Mouse (Mus musculus): ENCODE data around the gene Ak6. TPM values are rescaled to one million over a fixed set of nuclear protein-coding genes. Genes with fewer than 3 reads are reported as not detected.

Ak6 gene
- polyA plus RNA-seq, 1 experiment from 2014 or later: 230 TPM

Other genes starting within 250 kb of the Ak6 start
- not detected in 2 replicates for gene Naip1, start 198.1 kb upstream of the Ak6 start, polyA plus RNA-seq (2015; fragmentation: Nextera tagmentation; extraction: Ambion mirVana)
- 44.9 and 50.2 TPM in 2 replicates for gene Gtf2h2, start 158.4 kb upstream of the Ak6 start, polyA plus RNA-seq (2015; fragmentation: Nextera tagmentation; extraction: Ambion mirVana)
- gene Ocln, start 98.3 kb upstream of the Ak6 start, polyA plus RNA-seq (2015; fragmentation: Nextera tagmentation; extraction: Ambion mirVana): 2.5 and 2.6 TPM in 2 replicates
- 4.0 TPM in 2 replicates for gene Marveld2, start 34.0 kb upstream of the Ak6 start, polyA plus RNA-seq (2015; fragmentation: Nextera tagmentation; extraction: Ambion mirVana)
- gene Rad17, start 72 bp downstream of the Ak6 start, polyA plus RNA-seq (2015; fragmentation: Nextera tagmentation; extraction: Ambion mirVana): 22.2 and 22.9 TPM in 2 replicates
- gene Taf9, start 600 bp downstream of the Ak6 start, polyA plus RNA-seq (2015; fragmentation: Nextera tagmentation; extraction: Ambion mirVana): 7.1 and 7.8 TPM in 2 replicates
- 3.8 and 4.1 TPM in 2 replicates for gene Ccdc125, start 18.7 kb downstream of the Ak6 start, polyA plus RNA-seq (2015; fragmentation: Nextera tagmentation; extraction: Ambion mirVana)
- 64.1 and 69.7 TPM in 2 replicates for gene Cdk7, start 80.0 kb downstream of the Ak6 start, polyA plus RNA-seq (2015; fragmentation: Nextera tagmentation; extraction: Ambion mirVana)
- gene Mrps36, start 93.7 kb downstream of the Ak6 start, polyA plus RNA-seq (2015; fragmentation: Nextera tagmentation; extraction: Ambion mirVana): 236 and 248 TPM in 2 replicates
- gene Cenph, start 124.9 kb downstream of the Ak6 start, polyA plus RNA-seq (2015; fragmentation: Nextera tagmentation; extraction: Ambion mirVana): 19.2 and 20.4 TPM in 2 replicates
- 191 and 222 TPM in 2 replicates for gene Ccnb1, start 135.6 kb downstream of the Ak6 start, polyA plus RNA-seq (2015; fragmentation: Nextera tagmentation; extraction: Ambion mirVana)
- gene Slc30a5, start 182.4 kb downstream of the Ak6 start, polyA plus RNA-seq (2015; fragmentation: Nextera tagmentation; extraction: Ambion mirVana): 31.0 and 31.3 TPM in 2 replicates

All from heart, embryonic 13.5 days (tissue).